Mouse (Mus musculus): Measurements from ENCODE around the gene Capn15.

DNA sequence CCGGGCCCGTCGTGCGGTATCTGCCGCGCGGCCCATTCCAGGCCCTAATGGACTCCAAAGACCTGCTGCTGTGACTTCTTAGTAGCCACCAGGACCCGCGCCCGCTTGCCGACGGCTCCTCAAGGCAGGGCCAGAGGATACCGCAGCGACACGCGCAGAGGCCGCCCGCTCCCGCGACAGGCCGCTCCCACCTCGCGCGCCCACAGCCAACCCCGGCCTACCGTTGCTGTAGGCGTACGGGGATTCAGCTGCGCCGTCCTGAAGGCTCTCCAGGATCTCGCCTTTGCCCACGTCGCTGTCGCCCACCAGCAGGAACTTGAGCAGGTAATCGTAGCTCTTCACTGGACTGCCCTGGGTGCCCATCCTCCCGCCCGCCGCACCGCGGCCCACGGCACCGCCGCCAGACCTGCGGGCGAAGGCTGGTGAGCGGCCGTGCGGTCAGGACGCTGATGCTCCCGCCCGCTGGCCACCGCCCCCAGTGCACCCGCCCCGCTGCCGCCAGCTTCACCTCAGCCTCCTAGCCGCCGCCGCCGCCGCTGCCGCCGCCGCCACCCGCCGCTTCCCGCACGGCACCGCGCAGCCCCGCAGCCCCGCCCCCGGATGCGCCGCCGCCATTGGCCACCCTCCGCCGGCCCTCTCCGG lies 66.3 kb downstream of the Capn15 start, which contains the start of gene Rab40c:
- no peak for TF ChIP-seq MAX (IDR thresholded peaks at IDR 0.05; ENCODE audit: low read length)
- TF ChIP-seq POLR2A (IDR thresholded peaks at IDR 0.05; ENCODE audit: control insufficient read depth in 1 of 2, insufficient read depth in 1 of 2, low read depth in 1 of 2, low read length in 2 of 2, poor library complexity in 1 of 2), result peak in 1 of 2 experiments; percentile 27; a peak in 1 of 4 replicates
- no peak for TF ChIP-seq CTCF (IDR thresholded peaks at IDR 0.05 in 2 of 3, conservative IDR thresholded peaks at IDR 0.05 in 1 of 3; ENCODE audit: control insufficient read depth in 1 of 3, insufficient read depth in 1 of 3, low read depth in 2 of 3, low read length in 3 of 3, poor library complexity in 1 of 3, severe bottlenecking in 1 of 3)
- no peak for TF ChIP-seq HCFC1 (IDR thresholded peaks at IDR 0.05; ENCODE audit: low read depth, low read length)
- TF ChIP-seq GATA1 (IDR thresholded peaks at IDR 0.05; ENCODE audit: low read depth, low read length), result no peak
- TF ChIP-seq SMC3 (IDR thresholded peaks at IDR 0.05; ENCODE audit: low read depth, low read length), result no peak
- no peak for TF ChIP-seq MXI1 (IDR thresholded peaks at IDR 0.05; ENCODE audit: low read depth, low read length)
- TF ChIP-seq TBP (IDR thresholded peaks at IDR 0.05; ENCODE audit: low read depth, low read length), result no peak
- TF ChIP-seq USF1 (IDR thresholded peaks at IDR 0.05; ENCODE audit: low read depth, low read length), result no peak
- no peak for TF ChIP-seq BHLHE40 (IDR thresholded peaks at IDR 0.05; ENCODE audit: borderline replicate concordance, low read depth, low read length)
- no peak for TF ChIP-seq UBTF (IDR thresholded peaks at IDR 0.05; ENCODE audit: borderline replicate concordance, insufficient read depth, low read depth, low read length)
- TF ChIP-seq POLR2AphosphoS2 (IDR thresholded peaks at IDR 0.05; ENCODE audit: low read length), result no peak
- no peak for TF ChIP-seq MEF2A (IDR thresholded peaks at IDR 0.05; ENCODE audit: extremely low read depth, insufficient replicate concordance, low read depth, low read length, poor library complexity, severe bottlenecking)
- no peak for TF ChIP-seq TCF12 (IDR thresholded peaks at IDR 0.05; ENCODE audit: low read depth, low read length)

All from MEL (cell line).